Mouse (Mus musculus) urinary bladder, adult 2 months (tissue): Measurements from ENCODE around the gene Nodal. TPM values are rescaled to one million over a fixed set of nuclear protein-coding genes. Genes with fewer than 3 reads are reported as not detected.

Source experiments
- polyA plus RNA-seq: library from polyadenylated mRNA; depleted of rRNA; stranded (reverse); fragments of >200 nt; gene quantifications from 2 replicates; pipeline ENCODE4 v1.2.3, GENCODE M21; 2012; rRNA removed

Nodal gene
- polyA plus RNA-seq, 1 experiment: 0.07 TPM

Other genes starting within 250 kb of the Nodal start
- 0.58 and 0.91 TPM in 2 replicates for gene Tbata, start 246.0 kb upstream of the Nodal start, polyA plus RNA-seq
- gene Adamts14, start 144.5 kb upstream of the Nodal start, polyA plus RNA-seq: 1.3 and 1.9 TPM in 2 replicates
- 0.74 and 0.94 TPM in 2 replicates for gene Prf1, start 120.1 kb upstream of the Nodal start, polyA plus RNA-seq
- 14.0 and 14.3 TPM in 2 replicates for gene Pald1, start 34.4 kb upstream of the Nodal start, polyA plus RNA-seq
- gene Eif4ebp2, start 34.7 kb downstream of the Nodal start, polyA plus RNA-seq: 60.2 and 86.0 TPM in 2 replicates
- gene Lrrc20, start 57.8 kb downstream of the Nodal start, polyA plus RNA-seq: 11.8 and 12.6 TPM in 2 replicates
- 0.03 and 0.04 TPM in 2 replicates for gene Npffr1, start 177.5 kb downstream of the Nodal start, polyA plus RNA-seq
- 80.6 and 99.8 TPM in 2 replicates for gene Ppa1, start 230.6 kb downstream of the Nodal start, polyA plus RNA-seq